9 mouse cellular contexts compared by ENCODE assay signal in the genomic region with DNA sequence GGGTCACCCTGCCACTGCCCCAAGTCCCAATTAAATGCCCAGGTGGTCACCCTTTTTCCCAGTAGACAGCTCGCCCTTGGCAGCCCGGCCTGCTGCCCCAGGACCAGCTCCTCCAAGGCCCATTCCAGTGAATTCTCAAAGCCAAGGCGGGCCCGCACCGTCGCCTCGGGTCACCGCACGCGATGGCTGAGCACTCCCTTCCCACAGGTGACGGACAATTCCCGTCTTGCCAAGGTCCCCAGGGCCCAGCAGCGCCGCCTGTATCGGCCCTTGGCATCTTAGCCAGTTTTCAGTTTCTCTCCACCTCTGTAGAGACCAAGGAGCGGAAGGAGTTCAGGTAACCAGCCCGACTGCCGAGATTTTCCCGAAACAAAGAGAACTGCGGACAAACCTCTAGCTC. TPM values are rescaled to one million over a fixed set of nuclear protein-coding genes. Genes with fewer than 3 reads are reported as not detected.
A peak's percentile ranks its signal among the peaks of the same experiment; 100 is the strongest.
DNase-seq lines count a peak whose midpoint lies in the region; ATAC-seq and TF ChIP-seq lines count a peak whose summit lies in the region.
"Had no signal": no experiment of that assay in that cellular context is flagged by ENCODE, and none has a peak within 500 bp of the region (broad histone marks: within the 10 kb centered on the region; RNA-seq: fewer than 3 reads in every experiment).

No protein-coding gene starts in this region.

- H3K4me3 ChIP-seq in testis, adult 2 months (ENCODE audit: control insufficient read depth, low read depth, low read length) = peak overlapping the region; percentile 23; the same call in 1 of the 2 replicates
- H3K4me3 ChIP-seq in kidney, adult 2 months (ENCODE audit: insufficient read depth, low read depth, low read length) = peak overlapping the region; percentile 69
- H3K4me3 ChIP-seq in lung, embryonic 14.5 days (ENCODE audit: low read depth, low read length) = peak overlapping the region; percentile 40

- H3K4me2 ChIP-seq in lung, embryonic 14.5 days = peak overlapping the region; percentile 66

- no peaks in the 10 kb centered on the region for H3K9me3 ChIP-seq in lung, embryonic 14.5 days (ENCODE audit: low read depth, low read length)

- H3K27ac ChIP-seq in testis, adult 2 months (ENCODE audit: control insufficient read depth, insufficient read depth, low read depth, low read length) = no peak overlapping the region
- H3K27ac ChIP-seq in kidney, adult 2 months (ENCODE audit: insufficient read depth, low read depth, low read length) = peak overlapping the region; percentile 83
- no peak overlapping the region for H3K27ac ChIP-seq in lung, embryonic 14.5 days (ENCODE audit: low read depth)

- peaks cover 2% of the 10 kb centered on the region; the same call in 1 of the 2 replicates for H3K4me1 ChIP-seq in testis, adult 2 months (ENCODE audit: control insufficient read depth, insufficient read depth, low read length)
- H3K4me1 ChIP-seq in kidney, adult 2 months (ENCODE audit: control insufficient read depth, insufficient read depth, low read length) = peaks cover 29% of the 10 kb centered on the region
- H3K4me1 ChIP-seq in lung, embryonic 14.5 days (ENCODE audit: insufficient read depth) = no peaks in the 10 kb centered on the region

- TF ChIP-seq POLR2A in testis, adult 2 months (IDR thresholded peaks at IDR 0.05; ENCODE audit: control insufficient read depth, low read depth, low read length) = no peak
- no peak for TF ChIP-seq POLR2A in kidney, adult 2 months (IDR thresholded peaks at IDR 0.05; ENCODE audit: low read depth, low read length)

- peak overlapping the region; percentile 43 for H3K9ac ChIP-seq in lung, embryonic 14.5 days

- DNase-seq in testis, postnatal 10 days (ENCODE audit: low spot score) = no peak
- peak; percentile 83 for DNase-seq in kidney, adult 2 months
- peak; percentile 27 for DNase-seq in lung, embryonic 14.5 days
- DNase-seq in yolk sac, embryonic 10.5 days (ENCODE audit: low spot score) = peak; percentile 37
- no peak for DNase-seq in cerebellum, postnatal 4 days (ENCODE audit: low spot score in 2 of 2)
- no peak for DNase-seq in layer of hippocampus, adult 18-20 months (ENCODE audit: low spot score in 2 of 2)
- DNase-seq in testis, postnatal 14 days (ENCODE audit: low spot score) = no peak

- no peaks in the 10 kb centered on the region for H3K36me3 ChIP-seq in testis, adult 2 months (ENCODE audit: control insufficient read depth, insufficient read depth, low read length)
- H3K36me3 ChIP-seq in kidney, adult 2 months (ENCODE audit: control insufficient read depth, insufficient read depth, low read length) = no peaks in the 10 kb centered on the region
- H3K36me3 ChIP-seq in lung, embryonic 14.5 days (ENCODE audit: insufficient read depth) = no peaks in the 10 kb centered on the region

- ATAC-seq in lung, embryonic 14.5 days (ENCODE audit: insufficient read depth) = peak; percentile 38

- WGBS in kidney, adult 2 months = 4% methylated on average over 20 of the region's 20 CpGs
- 4% methylated on average over 20 of the region's 20 CpGs for WGBS in lung, embryonic 14.5 days

- no peaks in the 10 kb centered on the region for H3K27me3 ChIP-seq in testis, adult 2 months (ENCODE audit: control insufficient read depth, insufficient read depth, low read length)
- no peaks in the 10 kb centered on the region for H3K27me3 ChIP-seq in kidney, adult 2 months (replicated peaks; ENCODE audit: control insufficient read depth, insufficient read depth, low read length)
- H3K27me3 ChIP-seq in lung, embryonic 14.5 days (ENCODE audit: insufficient read depth, low read length) = peaks cover 32% of the 10 kb centered on the region

- TF ChIP-seq CTCF in testis, adult 2 months (IDR thresholded peaks at IDR 0.05; ENCODE audit: control insufficient read depth, insufficient read depth, insufficient replicate concordance, low read depth, low read length) = no peak
- TF ChIP-seq CTCF in kidney, adult 2 months (conservative IDR thresholded peaks at IDR 0.05; ENCODE audit: insufficient read depth, insufficient read length, low read depth, low read length) = no peak
- no peak for TF ChIP-seq CTCF in lung, embryonic 14.5 days (IDR thresholded peaks at IDR 0.05; ENCODE audit: low read depth)

RNA-seq across cellular contexts. Expression of a gene that starts 0.7 kb away (rescaled TPM):
- 0.63 and 1.2 TPM in 2 replicates for polyA plus RNA-seq in testis, adult 2 months (2012; rRNA removed)
- 97.2 and 115 TPM in 2 replicates for polyA plus RNA-seq in kidney, adult 2 months (2012; rRNA removed)
- polyA plus RNA-seq in lung, embryonic 14.5 days (2014; fragmentation: Nextera tagmentation; extraction: Ambion mirVana) = 6.4 and 7.4 TPM in 2 replicates
- not detected for total RNA-seq in layer of hippocampus, adult 18-20 months (2021)
- total RNA-seq: heart, postnatal 10 days had no signal

Comparison
In these comparisons a context has a peak if more than half of its experiments do, and no peak if none do; other contexts are left out.
1. DNase-seq: peak in kidney, adult 2 months (single experiment), lung, embryonic 14.5 days (single experiment) and yolk sac, embryonic 10.5 days (single experiment); none in testis, postnatal 10 days (single experiment), cerebellum, postnatal 4 days (0 of 2), layer of hippocampus, adult 18-20 months (0 of 2) and testis, postnatal 14 days (single experiment).
2. RNA of a gene that starts 0.7 kb away (polyA plus RNA-seq): 97.2 to 115 TPM in kidney, adult 2 months; 6.4 to 7.4 TPM in lung, embryonic 14.5 days and 0.63 to 1.2 TPM in testis, adult 2 months; every median in the first group is over 10 times any median in the second.
3. Peak in every context shown above with its lines, with median percentiles within 50 percentile points of each other: H3K4me3 ChIP-seq.